Mouse (Mus musculus): ENCODE data around the gene Tbc1d19. TPM values are rescaled to one million over a fixed set of nuclear protein-coding genes. Genes with fewer than 3 reads are reported as not detected.

The Tbc1d19 gene
- polyA plus RNA-seq, 1 experiment: 64.1 TPM

DNA sequence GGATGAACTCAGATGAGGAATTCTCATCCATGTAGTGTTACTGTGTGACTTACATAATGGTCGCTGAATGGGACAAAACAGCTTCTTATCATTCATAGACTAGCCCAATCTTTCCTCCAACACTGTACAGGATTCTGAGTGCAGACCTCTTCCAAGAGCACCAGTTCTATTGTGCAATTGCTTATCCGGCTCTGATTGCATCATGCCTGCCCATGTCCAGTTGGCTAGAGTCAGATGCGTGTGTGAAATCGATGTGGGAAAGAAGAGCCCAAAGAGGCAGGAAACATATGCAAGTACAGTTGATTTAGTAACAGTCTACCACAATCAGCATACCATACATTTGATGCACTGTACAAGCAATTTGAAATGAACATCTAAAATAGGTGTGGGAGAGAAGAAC is 127.8 kb downstream of the Tbc1d19 start:
- no peak for DNase-seq (ENCODE audit: low read depth)
- TF ChIP-seq CTCF (IDR thresholded peaks at IDR 0.05; ENCODE audit: borderline replicate concordance, extremely low read depth, insufficient read depth, insufficient read length) (no peak), POLR2A (IDR thresholded peaks at IDR 0.05; ENCODE audit: borderline replicate concordance, extremely low read depth, insufficient read depth, insufficient read length, poor library complexity, severe bottlenecking) (no peak)

DNA sequence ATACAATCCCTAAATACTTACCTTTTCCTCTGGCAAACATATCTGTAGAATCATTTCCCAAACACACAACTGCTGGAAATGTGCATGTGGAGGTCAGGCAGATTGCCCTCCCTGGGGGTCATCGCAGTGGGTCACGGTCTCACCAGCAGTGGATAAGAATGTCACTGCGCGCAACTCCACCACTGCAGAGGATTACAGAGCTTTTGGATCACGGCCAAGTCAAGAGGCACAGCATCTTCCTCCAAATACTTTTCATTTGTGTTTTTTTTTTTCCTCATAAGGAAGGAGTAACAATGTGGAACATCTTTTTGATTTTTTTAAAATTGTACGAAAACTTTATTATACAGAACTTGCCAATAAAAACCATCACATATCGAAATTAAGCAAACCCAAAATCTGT is 129.6 kb downstream of the Tbc1d19 start:
- DNase-seq (ENCODE audit: low read depth): no peak
- TF ChIP-seq POLR2A (IDR thresholded peaks at IDR 0.05; ENCODE audit: borderline replicate concordance, extremely low read depth, insufficient read depth, insufficient read length, poor library complexity, severe bottlenecking): no peak
- no peak for TF ChIP-seq CTCF (IDR thresholded peaks at IDR 0.05; ENCODE audit: borderline replicate concordance, extremely low read depth, insufficient read depth, insufficient read length)

DNA sequence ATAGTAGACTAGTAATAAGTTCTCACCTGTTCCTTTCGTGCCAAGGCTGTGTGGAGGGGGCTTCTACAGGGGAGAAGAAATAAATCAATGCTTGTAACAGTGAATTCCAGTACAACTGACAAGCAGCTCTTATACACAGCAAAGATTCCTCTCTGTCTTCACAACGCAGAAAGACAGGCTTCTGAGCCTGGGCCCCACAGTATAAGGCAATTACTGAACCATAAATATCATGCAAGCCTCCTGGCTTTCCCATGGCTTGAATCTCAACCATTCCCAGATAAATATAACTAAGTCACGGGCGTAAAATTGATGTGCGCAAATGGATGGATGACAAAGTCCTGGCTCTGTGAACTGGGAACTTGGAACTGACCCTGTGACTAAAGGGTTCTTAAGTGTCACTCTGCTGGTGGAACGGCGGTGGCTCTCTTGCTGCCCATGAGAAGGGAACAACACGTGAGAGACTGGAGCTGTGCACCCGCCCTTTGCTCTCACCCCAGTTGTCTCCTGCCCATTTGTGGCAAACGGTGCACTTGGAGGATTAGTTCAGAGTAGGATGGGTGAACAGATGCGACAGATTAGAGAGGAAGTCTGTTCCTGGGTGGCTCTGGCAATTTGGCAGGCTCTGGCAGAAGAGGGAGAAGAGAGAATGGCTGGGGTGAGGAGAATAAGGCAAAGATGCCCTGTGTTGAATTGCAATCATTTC is 132.1 kb downstream of the Tbc1d19 start:
- TF ChIP-seq CTCF (IDR thresholded peaks at IDR 0.05; ENCODE audit: borderline replicate concordance, extremely low read depth, insufficient read depth, insufficient read length) (no peak), POLR2A (IDR thresholded peaks at IDR 0.05; ENCODE audit: borderline replicate concordance, extremely low read depth, insufficient read depth, insufficient read length, poor library complexity, severe bottlenecking) (no peak)
- DNase-seq (ENCODE audit: low read depth): no peak

DNA sequence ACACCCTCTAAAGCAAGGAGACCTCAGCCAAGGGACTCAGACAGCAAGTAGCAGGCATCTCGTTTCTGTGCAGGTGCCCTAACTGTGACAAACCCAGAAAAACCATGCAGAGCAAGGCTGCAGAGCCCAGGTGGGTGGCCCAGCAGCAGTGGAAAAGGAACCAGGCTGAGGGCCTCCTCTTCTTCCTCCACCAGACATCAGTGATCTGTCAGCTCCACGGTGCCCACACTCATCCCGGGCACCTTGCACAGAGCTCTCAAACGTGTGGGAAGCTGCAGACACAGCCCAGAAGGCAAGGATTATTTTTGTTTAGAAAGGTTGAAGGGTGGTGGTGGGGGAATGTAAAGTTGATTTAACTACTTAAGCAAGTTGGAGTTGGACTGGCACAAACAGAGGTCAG is 132.9 kb downstream of the Tbc1d19 start:
- TF ChIP-seq POLR2A (IDR thresholded peaks at IDR 0.05; ENCODE audit: borderline replicate concordance, extremely low read depth, insufficient read depth, insufficient read length, poor library complexity, severe bottlenecking) (no peak), CTCF (IDR thresholded peaks at IDR 0.05; ENCODE audit: borderline replicate concordance, extremely low read depth, insufficient read depth, insufficient read length) (no peak)
- DNase-seq (ENCODE audit: low read depth): no peak

DNA sequence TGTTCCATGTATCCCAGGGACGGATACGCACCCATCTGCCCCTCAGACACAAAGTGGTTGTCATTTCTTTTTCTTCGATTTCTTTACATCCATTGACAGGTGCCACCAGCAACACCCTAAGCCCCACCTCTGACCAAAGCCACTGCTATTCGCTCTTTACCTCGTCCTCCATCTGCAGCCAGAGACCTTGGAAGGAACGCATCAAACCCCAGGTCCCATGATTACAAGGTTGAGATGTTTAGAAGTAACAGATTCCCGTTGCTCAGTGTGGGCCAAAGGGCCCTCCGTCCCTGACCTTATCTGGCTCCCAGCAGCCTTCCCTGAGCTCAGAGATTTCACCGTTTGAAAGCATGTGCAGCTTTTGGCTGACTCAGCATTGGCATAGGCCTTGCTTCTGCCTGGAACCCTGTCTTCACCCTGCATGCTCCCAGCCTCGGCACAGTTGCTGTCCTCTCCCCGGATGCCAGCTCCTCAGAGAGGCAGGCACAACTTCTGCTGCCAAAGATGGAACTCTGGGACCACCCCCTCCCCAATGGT is 134.0 kb downstream of the Tbc1d19 start:
- DNase-seq (ENCODE audit: low read depth): no peak
- TF ChIP-seq CTCF (IDR thresholded peaks at IDR 0.05; ENCODE audit: borderline replicate concordance, extremely low read depth, insufficient read depth, insufficient read length): no peak
- TF ChIP-seq POLR2A (IDR thresholded peaks at IDR 0.05; ENCODE audit: borderline replicate concordance, extremely low read depth, insufficient read depth, insufficient read length, poor library complexity, severe bottlenecking): no peak

DNA sequence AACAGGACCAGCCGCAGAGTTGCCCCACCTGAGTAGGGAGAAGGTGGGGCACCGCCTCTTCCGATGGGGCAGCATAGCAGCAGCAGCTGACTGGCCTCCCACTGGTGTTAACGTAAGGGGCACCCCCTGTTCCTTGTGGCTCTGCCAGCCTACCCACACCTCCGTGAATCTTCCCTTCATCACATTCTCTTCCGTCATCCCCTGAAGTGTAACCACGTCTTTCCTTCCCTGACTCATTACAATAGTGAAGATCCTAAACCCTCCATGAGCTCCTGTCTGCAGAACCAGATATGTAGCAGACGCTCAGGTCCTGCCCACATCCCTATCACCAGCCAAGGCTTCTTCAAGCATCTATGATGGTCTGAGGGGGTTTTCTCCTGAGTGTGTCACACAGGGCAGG is 137.3 kb downstream of the Tbc1d19 start:
- no peak for DNase-seq (ENCODE audit: low read depth)
- no peak for TF ChIP-seq POLR2A (IDR thresholded peaks at IDR 0.05; ENCODE audit: borderline replicate concordance, extremely low read depth, insufficient read depth, insufficient read length, poor library complexity, severe bottlenecking)
- no peak for TF ChIP-seq CTCF (IDR thresholded peaks at IDR 0.05; ENCODE audit: borderline replicate concordance, extremely low read depth, insufficient read depth, insufficient read length)

DNA sequence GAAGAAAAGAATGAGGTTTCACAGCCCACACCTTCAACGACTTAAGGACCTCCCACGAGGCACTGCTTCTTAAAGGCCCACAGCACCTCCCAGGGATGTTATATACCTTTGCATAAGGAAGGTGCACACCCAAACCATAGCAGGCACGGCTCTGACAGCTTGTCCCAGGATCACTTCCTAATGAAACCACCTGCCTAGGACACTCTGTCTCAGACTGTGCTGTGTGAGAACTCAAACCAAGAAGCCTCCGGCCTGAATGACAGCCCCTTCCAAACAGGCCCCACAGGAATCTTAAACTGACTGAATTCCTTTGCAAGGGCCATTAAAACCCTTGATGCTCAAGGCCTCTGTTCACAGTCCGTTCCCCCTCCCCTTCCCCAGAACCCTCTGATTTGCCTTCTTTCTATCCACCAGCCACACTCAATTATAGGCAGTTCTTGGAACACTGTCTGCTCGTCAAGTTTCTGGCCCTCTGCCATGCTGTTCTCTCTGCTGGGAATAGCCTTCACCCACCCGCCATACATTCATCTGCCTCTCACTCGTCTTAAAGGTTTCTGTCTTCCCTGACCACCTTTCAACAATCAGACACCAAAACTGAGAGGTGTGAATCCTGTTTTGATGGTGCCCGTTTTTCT is 138.3 kb downstream of the Tbc1d19 start:
- TF ChIP-seq CTCF (IDR thresholded peaks at IDR 0.05; ENCODE audit: borderline replicate concordance, extremely low read depth, insufficient read depth, insufficient read length): no peak
- TF ChIP-seq POLR2A (IDR thresholded peaks at IDR 0.05; ENCODE audit: borderline replicate concordance, extremely low read depth, insufficient read depth, insufficient read length, poor library complexity, severe bottlenecking): no peak
- DNase-seq (ENCODE audit: low read depth): peak; percentile 90

DNA sequence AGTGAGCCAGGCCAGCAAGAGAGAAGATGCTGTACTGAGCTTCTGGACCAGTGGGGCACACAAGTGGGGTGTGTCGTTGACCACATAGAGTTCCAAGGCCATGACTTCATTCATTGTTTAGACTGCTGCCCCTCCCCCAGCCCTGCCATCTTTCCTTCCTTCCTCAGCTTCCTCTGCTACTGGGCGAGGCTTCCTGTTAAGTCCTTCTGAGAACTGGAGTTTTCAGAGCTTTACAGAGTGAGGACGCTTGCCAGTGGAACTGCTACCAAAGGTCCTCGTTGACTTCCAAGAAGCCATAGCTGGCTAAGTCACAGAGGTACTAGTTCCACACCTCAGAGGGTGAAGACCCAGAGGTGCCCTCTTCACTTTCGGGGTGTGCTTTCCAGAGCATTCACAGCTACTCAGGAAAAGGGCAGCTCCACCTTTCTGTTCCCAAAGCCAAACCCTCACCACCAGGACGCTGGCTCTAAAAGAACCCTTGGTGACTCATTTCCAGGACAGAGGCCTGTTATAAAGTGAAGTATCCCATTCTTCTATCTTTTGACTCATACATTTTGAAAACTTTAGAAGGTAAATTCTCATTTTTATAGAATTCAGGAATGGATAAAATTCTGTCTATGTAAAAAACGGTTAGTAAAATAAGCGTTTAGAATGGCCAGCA is 139.3 kb downstream of the Tbc1d19 start:
- no peak for TF ChIP-seq CTCF (IDR thresholded peaks at IDR 0.05; ENCODE audit: borderline replicate concordance, extremely low read depth, insufficient read depth, insufficient read length)
- TF ChIP-seq POLR2A (IDR thresholded peaks at IDR 0.05; ENCODE audit: borderline replicate concordance, extremely low read depth, insufficient read depth, insufficient read length, poor library complexity, severe bottlenecking): no peak
- DNase-seq (ENCODE audit: low read depth): no peak

DNA sequence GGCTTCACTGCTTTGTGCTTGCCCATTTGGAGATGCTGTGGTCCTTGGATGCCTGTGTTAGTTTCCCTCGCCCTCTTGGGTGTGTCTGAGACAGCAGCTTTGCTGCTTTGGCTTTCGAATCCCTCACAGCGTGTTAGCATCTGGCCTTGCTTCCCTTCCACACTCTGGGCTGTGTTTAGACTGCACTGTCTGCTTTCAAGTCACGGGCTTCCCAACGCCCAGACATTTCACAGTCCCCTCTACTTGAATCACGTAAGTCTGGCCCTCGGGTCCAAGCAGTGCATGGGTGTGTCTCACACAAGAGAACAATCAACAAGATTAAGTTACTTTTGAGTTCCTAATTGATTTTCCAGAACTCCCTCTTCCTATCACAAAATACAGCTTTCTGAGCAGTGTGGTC is 140.8 kb downstream of the Tbc1d19 start:
- DNase-seq (ENCODE audit: low read depth): no peak
- TF ChIP-seq POLR2A (IDR thresholded peaks at IDR 0.05; ENCODE audit: borderline replicate concordance, extremely low read depth, insufficient read depth, insufficient read length, poor library complexity, severe bottlenecking) (no peak), CTCF (IDR thresholded peaks at IDR 0.05; ENCODE audit: borderline replicate concordance, extremely low read depth, insufficient read depth, insufficient read length) (no peak)

DNA sequence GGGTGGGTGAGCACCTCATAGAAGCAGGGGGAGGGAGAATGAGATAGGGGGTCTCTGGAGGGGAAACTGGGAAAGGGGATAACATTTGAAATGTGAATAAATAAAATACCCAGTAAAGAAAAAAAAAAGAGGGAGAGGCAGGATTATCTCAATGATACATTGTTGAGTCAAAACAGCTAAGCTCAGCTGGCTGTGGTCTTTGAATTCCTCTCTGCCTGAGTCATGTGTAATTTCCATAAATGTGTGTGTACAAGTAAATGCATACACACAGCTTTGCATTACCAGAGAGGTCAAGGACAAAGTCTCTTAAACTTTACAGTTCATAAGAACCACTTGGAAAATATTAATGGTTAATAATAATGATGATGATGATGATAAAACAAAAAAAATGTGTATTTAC is 143.8 kb downstream of the Tbc1d19 start:
- TF ChIP-seq POLR2A (IDR thresholded peaks at IDR 0.05; ENCODE audit: borderline replicate concordance, extremely low read depth, insufficient read depth, insufficient read length, poor library complexity, severe bottlenecking): no peak
- TF ChIP-seq CTCF (IDR thresholded peaks at IDR 0.05; ENCODE audit: borderline replicate concordance, extremely low read depth, insufficient read depth, insufficient read length): no peak
- DNase-seq (ENCODE audit: low read depth): no peak

Other genes with a start within 250 kb of the Tbc1d19 start
- gene Cckar, start 101.9 kb upstream of the Tbc1d19 start, polyA plus RNA-seq (2012; rRNA removed): 1.0 and 1.9 TPM in 2 replicates
- gene Stim2, start 188.9 kb downstream of the Tbc1d19 start, polyA plus RNA-seq (2012; rRNA removed): 15.3 and 22.9 TPM in 2 replicates